Mouse (Mus musculus) liver, embryonic 12.5 days (tissue): ENCODE results near the gene Inafm2. TPM values are rescaled to one million over a fixed set of nuclear protein-coding genes. Genes with fewer than 3 reads are reported as not detected.

Source experiments
- ATAC-seq: fragments of 200-750 bp; cut with Nextera tagmentation; 2 replicates; pipeline ENCODE4 v1.8.0; 2017; ENCODE audit warnings: moderate number of reproducible peaks, mild to moderate bottlenecking, moderate library complexity
- H3K27ac ChIP-seq: fragments of 300-500 bp; sonication (generic); 2 replicates; pipeline ENCODE4 v1.5.1; 2016; ENCODE audit warnings: mild to moderate bottlenecking
- H3K27me3 ChIP-seq: fragments of 300-500 bp; sonication (generic); replicated peaks from 2 replicates; pipeline ENCODE4 v1.6.1; 2016; ENCODE audit warnings: mild to moderate bottlenecking, moderate library complexity
- H3K36me3 ChIP-seq: fragments of 300-500 bp; sonication (generic); 2 replicates; pipeline ENCODE4 v1.6.1; 2016; ENCODE audit warnings: mild to moderate bottlenecking, moderate library complexity
- H3K4me1 ChIP-seq: fragments of 300-500 bp; sonication (generic); 2 replicates; pipeline ENCODE4 v1.6.1; 2016
- H3K4me2 ChIP-seq: fragments of 300-500 bp; sonication (generic); 2 replicates; pipeline ENCODE4 v1.6.1; 2016; ENCODE audit warnings: mild to moderate bottlenecking, moderate library complexity
- H3K4me3 ChIP-seq: fragments of 300-500 bp; sonication (generic); 2 replicates; pipeline ENCODE4 v1.5.1; 2016; ENCODE audit warnings: mild to moderate bottlenecking, moderate library complexity
- H3K9ac ChIP-seq: fragments of 300-500 bp; sonication (generic); 2 replicates; pipeline ENCODE4 v1.6.1; 2016; ENCODE audit warnings: mild to moderate bottlenecking, moderate library complexity
- H3K9me3 ChIP-seq: fragments of 300-500 bp; sonication (generic); replicated peaks from 2 replicates; pipeline ENCODE4 v1.6.1; 2016; ENCODE audit warnings: mild to moderate bottlenecking, moderate library complexity
- whole genome bisulfite sequencing: fragments of 180-500 bp; shearing (Covaris S2); methylation state at CpG from one replicate; pipeline ENCODE4 v1.1.7; 2016; ENCODE audit not compliant: insufficient replicate concordance; 5-methylcytosine and 5-hydroxymethylcytosine counted together
- polyA plus RNA-seq: library from polyadenylated mRNA; unstranded; fragments of >200 nt; fragmentation: Nextera tagmentation; extraction: Ambion mirVana; gene quantifications from 2 replicates; pipeline ENCODE4 v1.2.1, GENCODE M21; 2016

Gene Inafm2
- 23.1 TPM in 2 replicates for polyA plus RNA-seq

DNA sequence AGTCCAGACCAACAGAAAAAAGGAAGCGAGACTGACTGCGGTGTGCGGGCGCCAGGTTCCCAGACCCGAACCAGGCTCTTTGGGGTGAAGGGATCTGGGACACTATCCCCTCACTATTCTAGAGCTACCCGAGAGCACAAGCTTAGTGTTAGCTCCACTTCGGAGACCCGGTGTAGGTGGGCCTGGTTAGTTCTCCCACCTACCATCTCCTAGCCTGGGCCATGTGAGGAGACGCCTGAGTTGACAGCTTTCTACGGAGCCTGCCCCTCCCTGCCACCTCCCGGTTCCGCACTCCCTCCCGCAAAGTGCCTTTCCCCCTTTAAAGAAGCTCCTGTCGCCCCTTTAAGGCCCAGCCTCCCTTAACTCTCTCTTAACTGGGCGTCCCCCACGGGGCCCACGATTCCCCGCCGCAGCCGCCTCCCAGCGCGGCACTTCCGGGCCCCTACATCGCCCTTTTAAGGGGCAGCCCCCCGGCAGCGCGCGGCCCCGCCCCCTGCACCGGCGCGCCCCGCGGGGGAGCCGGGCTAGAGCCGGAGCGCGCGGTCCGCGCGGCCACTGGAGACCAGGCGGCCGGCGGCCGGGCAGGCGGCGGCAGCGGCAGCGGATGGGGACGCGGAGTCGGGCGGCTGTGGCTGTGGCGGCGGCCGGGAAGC lies at the start of gene Inafm2:
Inafm2 (plus strand) TSS at position 527 of the 653 bp plus-strand sequence.
- WGBS, result 1% methylated on average over 53 of the region's 57 CpGs
- peaks cover 29% of the 10 kb centered on the region for H3K27me3 ChIP-seq
- peaks cover 64% of the 10 kb centered on the region for H3K4me1 ChIP-seq
- peaks cover 23% of the 10 kb centered on the region for H3K36me3 ChIP-seq
- peak within 1 kb of the TSS; percentile 96 for H3K9ac ChIP-seq
- H3K9me3 ChIP-seq, result no peaks in the 10 kb centered on the region
- H3K4me3 ChIP-seq, result peak within 1 kb of the TSS; percentile 94
- ATAC-seq, result peak; percentile 90
- H3K4me2 ChIP-seq, result peak within 1 kb of the TSS; percentile 100
- peak within 1 kb of the TSS; percentile 83 for H3K27ac ChIP-seq

DNA sequence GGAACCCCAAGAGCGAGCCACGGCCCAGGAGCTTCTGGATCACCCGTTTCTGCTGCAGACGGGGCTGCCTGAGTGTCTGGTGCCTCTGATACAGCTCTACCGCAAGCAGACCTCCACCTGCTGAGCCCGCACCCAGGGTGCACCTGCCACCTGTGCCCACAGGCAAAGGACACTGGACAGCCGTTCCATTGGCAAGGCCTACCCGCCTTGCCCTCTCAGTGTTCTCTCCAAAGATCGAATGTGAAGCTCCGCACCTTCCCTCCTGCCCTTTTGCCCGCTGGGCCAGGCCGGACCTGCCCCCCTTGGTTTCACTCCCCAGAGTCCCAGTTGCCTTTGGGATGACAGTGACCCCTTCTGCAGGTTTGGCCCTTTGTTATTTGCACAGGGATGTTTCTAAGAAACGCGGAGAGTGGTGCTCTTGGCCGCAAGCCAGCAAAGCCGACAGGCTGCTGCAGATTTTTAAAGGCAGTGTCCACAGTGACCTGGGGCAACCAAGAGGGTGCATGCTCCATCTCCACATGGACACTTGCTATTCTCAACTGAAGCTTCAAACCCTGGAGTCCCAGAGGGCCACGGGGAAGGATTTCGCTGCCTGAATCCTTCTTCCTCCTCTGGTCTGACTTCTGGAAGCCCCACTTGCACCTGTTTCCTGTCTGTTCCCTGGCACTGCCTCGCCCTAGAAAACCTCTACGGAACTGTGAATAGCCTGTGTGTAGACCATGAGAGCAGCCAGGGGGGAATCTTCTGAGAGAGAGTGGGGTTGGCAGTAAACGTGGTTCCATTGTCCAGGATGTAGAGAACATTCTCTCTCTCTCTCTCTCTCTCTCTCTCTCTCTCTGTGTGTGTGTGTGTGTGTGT lies 48.9 kb upstream of the Inafm2 start:
- Histone ChIP-seq H3K9me3 (no peaks in the 10 kb centered on the region), H3K27ac (no peak overlapping the region), H3K27me3 (peaks cover 71% of the 10 kb centered on the region), H3K4me1 (peaks cover 12% of the 10 kb centered on the region; the same call in 1 of the 2 replicates), H3K4me3 (no peak overlapping the region), H3K36me3 (no peaks in the 10 kb centered on the region), H3K9ac (no peak overlapping the region), H3K4me2 (no peak overlapping the region)
- no peak for ATAC-seq
- 45% methylated on average over 21 of the region's 21 CpGs for WGBS

DNA sequence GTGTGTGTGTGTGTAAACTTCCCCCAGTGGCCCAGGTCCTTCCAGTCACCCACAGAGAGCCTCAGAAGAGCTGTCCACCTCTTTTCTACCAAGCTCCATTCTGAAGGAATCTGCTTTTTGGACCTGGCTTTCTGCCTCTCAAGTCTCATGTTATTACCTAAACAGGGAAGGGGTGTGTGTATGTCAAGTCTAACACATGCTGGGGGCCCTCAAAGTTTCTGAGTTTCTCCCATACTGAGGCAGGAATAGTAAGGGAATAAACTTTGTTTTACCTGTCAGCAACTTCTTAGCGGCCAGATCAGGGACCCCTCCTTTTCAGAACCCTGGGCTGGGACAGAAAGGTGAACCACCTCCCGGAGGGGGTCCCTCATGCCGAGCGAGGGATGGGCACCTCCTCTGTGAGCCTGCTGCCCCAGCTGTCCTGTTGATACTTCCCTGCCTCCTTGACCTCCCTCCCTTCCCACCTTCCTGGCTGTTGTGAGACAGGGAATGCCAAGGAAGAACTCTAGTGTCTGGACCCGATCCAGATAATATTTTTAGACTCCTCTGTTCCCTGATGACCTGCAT lies 48.2 kb upstream of the Inafm2 start:
- Histone ChIP-seq H3K9ac (no peak overlapping the region), H3K36me3 (no peaks in the 10 kb centered on the region), H3K4me1 (peaks cover 15% of the 10 kb centered on the region), H3K4me3 (no peak overlapping the region), H3K4me2 (no peak overlapping the region), H3K27me3 (peaks cover 76% of the 10 kb centered on the region), H3K9me3 (no peaks in the 10 kb centered on the region), H3K27ac (no peak overlapping the region)
- WGBS, result 43% methylated on average over 5 of the region's 5 CpGs
- no peak for ATAC-seq

DNA sequence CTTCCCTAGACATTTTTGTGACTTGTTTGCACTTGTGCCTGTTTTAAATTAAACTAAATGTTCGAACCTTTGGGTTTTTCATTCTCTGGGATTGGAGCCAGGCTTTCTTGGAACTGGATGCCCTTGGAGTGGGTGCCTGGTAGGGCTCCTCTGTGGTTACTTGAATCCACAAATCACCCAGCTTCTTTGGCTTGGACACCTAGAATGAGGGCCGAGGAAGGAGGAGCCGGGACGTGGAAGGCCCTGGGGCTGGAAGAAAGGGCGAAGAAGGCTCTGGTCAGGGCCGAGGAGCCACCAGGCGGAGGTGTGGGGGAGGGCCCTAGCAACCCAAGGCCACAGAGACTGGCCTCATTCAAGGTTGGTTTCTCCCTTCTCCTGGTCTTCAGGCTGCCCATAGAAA lies 47.6 kb upstream of the Inafm2 start:
- no peak overlapping the region for H3K4me3 ChIP-seq
- no peak overlapping the region for H3K4me2 ChIP-seq
- H3K9me3 ChIP-seq, result no peaks in the 10 kb centered on the region
- WGBS, result 41% methylated on average over 7 of the region's 7 CpGs
- H3K27me3 ChIP-seq, result peaks cover 76% of the 10 kb centered on the region
- ATAC-seq, result no peak
- no peak overlapping the region for H3K27ac ChIP-seq
- H3K4me1 ChIP-seq, result peaks cover 21% of the 10 kb centered on the region
- H3K36me3 ChIP-seq, result no peaks in the 10 kb centered on the region
- H3K9ac ChIP-seq, result no peak overlapping the region

DNA sequence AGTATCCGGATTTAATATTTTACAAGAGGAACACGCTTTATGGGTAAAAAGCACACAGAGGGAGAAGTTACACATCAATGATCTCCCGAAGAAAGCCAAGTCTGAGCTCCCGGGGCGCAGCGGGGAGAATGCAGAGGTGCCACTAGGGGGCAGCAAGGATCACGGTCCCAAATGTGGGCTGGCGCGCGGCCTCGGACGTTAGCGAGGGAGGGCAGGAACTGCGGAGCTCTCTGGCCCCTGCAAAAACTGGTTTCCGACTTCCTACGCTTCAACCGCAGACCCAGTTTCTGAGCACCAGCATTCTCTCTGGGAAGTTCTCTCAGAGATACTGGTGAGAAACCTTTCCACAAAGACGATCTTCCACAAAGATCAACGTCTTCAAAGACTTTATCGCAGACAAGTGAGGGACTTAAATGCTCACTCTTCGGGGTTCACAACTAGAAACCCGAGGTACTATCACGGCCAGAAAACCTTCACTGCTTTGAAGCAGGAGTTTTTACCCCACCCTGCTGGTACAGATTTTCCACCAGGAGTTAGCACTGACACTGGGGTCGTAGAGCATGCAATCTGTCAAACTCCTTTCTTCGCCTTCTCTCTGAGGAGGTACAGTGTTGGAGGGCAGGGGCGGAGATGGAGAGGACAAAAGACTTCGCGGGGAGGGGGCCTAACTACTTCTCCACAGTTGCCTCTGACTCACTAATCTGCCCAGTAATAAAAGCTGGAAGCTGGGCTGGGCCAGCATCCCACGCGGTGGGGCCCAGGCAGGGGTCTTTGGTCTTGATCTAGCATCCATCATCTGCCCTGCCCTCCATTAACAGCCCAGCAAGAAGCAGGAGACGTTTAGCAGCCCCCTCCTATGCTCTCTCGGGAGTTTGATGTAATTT lies 45.1 kb upstream of the Inafm2 start:
- Histone ChIP-seq H3K36me3 (no peaks in the 10 kb centered on the region), H3K4me2 (peak overlapping the region; percentile 55), H3K4me3 (peak overlapping the region; percentile 24), H3K9me3 (no peaks in the 10 kb centered on the region), H3K27me3 (peaks cover 93% of the 10 kb centered on the region), H3K9ac (no peak overlapping the region), H3K27ac (no peak overlapping the region), H3K4me1 (peaks cover 36% of the 10 kb centered on the region)
- WGBS, result 3% methylated on average over 32 of the region's 32 CpGs
- no peak for ATAC-seq

DNA sequence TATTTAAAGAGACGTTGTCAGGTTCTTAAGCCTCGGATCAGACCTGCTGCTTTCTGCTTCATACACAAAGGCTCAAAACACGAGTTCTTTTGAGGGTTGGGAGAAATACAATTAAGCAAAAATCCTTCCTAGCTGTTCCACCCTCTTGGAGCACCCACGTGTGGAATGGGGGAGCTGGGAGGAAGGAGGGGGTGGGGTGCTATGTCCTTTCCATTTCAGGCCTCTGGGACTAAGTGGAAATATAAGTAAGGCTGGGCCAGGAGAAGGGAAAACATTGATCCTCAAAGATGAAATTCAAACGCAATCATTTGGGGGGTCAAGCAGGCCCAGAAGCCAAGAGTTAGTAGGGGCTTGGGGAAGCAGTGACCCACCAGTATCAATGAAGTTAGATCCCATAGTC lies 44.4 kb upstream of the Inafm2 start:
- H3K4me1 ChIP-seq, result peaks cover 36% of the 10 kb centered on the region
- no peak overlapping the region for H3K27ac ChIP-seq
- no peak overlapping the region for H3K9ac ChIP-seq
- no peak overlapping the region for H3K4me3 ChIP-seq
- no peak for ATAC-seq
- H3K36me3 ChIP-seq, result no peaks in the 10 kb centered on the region
- peaks cover 96% of the 10 kb centered on the region for H3K27me3 ChIP-seq
- no peaks in the 10 kb centered on the region for H3K9me3 ChIP-seq
- no peak overlapping the region for H3K4me2 ChIP-seq
- 20% methylated on average over 5 of the region's 5 CpGs for WGBS

DNA sequence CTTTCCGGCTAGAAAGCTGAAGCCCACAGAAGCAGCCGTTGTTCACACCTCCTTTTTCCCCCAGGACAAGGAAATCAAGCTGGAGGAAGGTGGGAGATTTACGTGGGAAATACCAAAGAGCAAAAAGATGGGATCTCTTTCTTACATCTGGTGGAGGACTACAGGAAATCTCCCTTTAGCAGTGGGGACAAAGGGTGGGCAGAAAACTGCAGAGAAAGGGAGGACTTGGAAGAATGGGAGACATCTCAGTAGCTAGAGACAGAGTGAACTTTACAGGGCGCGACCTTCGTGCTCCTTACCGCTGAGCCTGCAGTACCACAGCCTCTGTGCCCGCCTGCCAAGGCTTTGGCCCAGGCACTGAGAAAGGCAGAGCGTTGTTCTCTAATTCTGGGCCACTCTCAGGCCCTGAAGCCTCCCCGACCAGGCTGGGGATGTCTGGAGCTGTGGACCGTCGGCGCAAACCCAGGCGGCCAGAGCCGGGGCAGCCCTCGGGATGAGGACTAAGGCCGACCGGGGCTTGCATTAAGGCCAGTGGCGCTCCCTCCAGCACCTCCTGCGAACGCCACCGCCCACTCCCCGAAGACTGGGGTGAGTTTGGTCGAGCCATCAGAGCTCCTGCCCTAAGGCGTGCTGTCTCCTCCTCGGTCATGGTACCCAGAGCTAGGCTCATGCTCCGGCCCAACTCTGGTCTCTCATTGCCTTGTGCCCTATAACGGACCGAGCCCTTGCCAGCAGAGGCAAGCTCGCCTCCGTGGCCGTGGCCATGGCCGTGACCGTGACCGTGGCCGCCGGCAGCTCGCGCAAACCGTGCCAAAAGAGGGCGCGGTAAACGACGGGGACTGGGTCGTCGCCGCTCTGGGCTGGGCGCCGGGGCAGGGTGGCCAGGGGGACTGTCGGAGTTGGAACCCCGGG lies 43.3 kb upstream of the Inafm2 start:
- Histone ChIP-seq H3K4me2 (peak overlapping the region; percentile 71), H3K4me1 (peaks cover 36% of the 10 kb centered on the region), H3K27me3 (peaks cover 96% of the 10 kb centered on the region), H3K9me3 (no peaks in the 10 kb centered on the region), H3K4me3 (peak overlapping the region; percentile 50), H3K36me3 (no peaks in the 10 kb centered on the region), H3K27ac (no peak overlapping the region), H3K9ac (no peak overlapping the region)
- no peak for ATAC-seq
- WGBS, result 8% methylated on average over 51 of the region's 51 CpGs

DNA sequence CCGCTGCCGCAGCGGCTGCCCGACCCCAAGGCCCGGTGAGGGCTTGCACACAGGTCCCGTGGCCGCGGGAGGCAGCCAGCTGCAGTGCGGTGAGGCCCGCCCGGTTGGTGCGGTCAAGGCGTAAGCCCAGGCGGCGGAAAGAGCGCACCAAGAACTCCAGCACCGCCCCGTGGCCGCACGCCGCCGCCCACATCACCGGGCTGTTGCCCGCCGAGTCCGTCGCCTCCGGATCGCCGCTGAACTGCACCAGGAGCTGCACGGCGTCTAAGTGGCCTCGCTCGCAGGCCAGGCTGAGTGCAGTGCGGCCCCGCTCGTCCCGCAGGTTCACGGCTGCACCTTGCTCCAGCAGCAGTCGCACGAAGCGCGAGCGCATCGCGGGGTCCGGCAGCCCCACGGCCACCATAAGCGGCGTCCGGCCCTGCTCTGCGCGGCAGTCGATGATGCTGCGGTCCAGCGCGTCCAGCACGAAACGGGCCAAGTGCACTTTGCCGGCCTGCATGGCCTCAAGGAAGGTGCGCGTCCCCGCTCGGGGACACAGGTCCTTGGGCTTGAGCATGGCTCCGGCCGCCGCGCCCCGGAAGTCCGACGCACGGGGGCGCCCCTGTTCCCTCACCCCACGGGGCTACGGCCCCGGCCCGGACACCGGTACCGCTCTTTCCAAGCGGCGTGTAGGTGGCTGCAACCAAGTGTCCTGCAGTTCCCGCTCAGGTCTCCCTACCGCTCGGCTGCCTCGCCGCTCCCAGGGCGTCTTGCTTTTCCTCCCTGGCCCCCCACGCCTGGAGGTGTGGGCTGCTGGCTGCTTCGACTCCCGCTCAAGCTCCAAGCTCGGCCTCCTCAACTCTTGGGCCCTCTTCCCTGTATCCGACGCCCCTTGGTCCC lies 42.4 kb upstream of the Inafm2 start:
- H3K4me2 ChIP-seq, result peak overlapping the region; percentile 71
- H3K4me3 ChIP-seq, result peak overlapping the region; percentile 50
- H3K9me3 ChIP-seq, result no peaks in the 10 kb centered on the region
- peaks cover 98% of the 10 kb centered on the region for H3K27me3 ChIP-seq
- peak; percentile 17; the same call in 1 of the 2 replicates for ATAC-seq
- H3K36me3 ChIP-seq, result no peaks in the 10 kb centered on the region
- WGBS, result under 1% methylated on average over 85 of the region's 93 CpGs
- 0 out of 2 replicates have a peak overlapping the region, but pooled peaks have one; percentile 20 for H3K9ac ChIP-seq
- no peak overlapping the region for H3K27ac ChIP-seq
- peaks cover 36% of the 10 kb centered on the region for H3K4me1 ChIP-seq

DNA sequence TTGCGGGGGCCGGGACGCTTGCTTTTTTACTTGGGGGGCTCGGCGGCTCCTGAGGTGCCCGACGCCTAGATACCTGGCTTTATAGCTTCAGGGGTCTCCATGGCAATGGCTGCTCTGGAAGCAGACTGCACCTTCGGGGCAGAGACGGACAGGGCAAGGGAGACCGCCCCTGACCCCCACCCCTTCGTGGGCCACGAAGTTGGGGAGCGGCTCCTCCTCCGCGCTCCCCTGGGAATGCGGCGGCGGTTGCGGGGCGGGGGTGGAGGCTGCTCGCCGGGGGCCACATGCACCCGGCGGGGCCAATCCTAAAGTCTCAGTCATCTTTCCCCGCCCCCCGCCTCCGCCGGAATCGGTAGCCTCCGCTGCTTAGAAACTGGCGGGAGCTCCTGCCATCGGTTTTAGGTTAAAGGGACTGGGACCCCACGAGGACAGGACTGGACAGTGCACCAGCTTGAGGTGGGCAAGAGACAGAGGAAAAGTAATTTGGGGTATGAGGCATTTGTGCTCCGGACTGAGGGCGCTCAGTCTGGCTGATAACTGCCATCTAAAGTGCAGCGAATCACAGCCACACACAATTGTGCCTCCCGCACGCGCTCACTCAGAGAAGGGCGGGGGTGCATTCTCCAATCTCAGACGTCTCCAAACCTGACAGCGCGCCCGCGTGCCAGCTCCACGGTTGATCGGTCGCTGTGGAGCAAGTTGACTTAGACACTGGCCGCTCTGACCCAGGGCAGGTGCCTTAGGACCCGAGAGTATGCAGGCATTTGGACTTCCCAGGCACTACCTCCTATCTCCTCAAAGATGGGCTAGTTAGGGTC lies 41.4 kb upstream of the Inafm2 start, which contains the start of gene Ankrd63:
Ankrd63 (minus strand) TSS at position 51 of the 818 bp plus-strand sequence.
- Histone ChIP-seq H3K36me3 (no peaks in the 10 kb centered on the region), H3K4me2 (peak within 1 kb of the TSS; percentile 71), H3K9ac (0 out of 2 replicates have a peak within 1 kb of the TSS, but pooled peaks have one; percentile 20), H3K27ac (no peak within 1 kb of the TSS), H3K9me3 (no peaks in the 10 kb centered on the region), H3K4me1 (peaks cover 36% of the 10 kb centered on the region), H3K27me3 (peaks cover 100% of the 10 kb centered on the region), H3K4me3 (peak within 1 kb of the TSS; percentile 50)
- WGBS, result 3% methylated on average over 50 of the region's 50 CpGs
- no peak for ATAC-seq
